Mouse (Mus musculus): ENCODE measurements around the gene Gm14308.
"Not testable (repeated sequence)": the region's sequence is repeated elsewhere in the genome, so short reads cannot be mapped to it uniquely, and the experiment has no call there.

Gene Gm14308

DNA sequence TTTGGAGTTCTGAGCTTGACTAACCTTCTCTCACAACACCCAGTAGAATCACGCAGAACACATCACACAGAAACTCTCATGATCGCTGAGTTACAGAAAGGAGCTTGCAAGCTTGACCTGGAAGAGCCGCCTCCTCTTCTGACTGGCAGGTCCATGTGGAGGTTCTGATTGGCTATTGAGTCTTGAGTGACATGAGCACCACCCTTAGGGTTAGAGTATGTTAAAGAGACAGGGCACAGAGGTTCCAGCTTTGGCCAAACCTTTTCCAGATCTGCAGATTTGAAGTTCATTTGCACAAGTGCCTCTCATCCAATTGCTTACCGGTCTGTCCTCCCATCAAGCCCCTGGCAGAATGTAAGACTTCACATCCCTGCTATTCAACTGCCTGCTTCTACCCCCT, at the start of gene Gm14308:
Gene Gm14308 (minus strand): TSS at position 101 of the 400 bp plus-strand sequence.
- DNase-seq (ENCODE audit: low read depth, low spot score): not testable (repeated sequence)

DNA sequence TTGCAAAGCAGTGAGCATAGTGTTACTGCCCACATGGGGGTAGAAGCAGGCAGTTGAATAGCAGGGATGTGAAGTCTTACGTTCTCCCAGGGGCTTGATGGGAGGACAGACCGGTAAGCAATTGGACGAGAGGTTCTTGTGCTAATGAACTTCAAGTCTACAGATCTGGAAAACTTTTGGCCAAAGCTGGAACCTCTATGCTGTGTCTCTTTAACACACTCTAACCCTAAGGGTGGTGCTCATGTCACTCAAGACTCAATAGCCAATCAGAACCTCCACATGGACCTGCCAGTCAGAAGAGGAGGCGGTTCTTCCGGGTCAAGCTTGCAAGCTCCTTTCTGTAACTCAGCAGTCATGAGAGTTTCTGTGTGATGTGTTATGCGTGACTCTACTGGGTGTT, 34.1 kb upstream of the Gm14308 start, which contains the start of gene Zfp973:
Gene Zfp973 (plus strand): TSS at position 301 of the 400 bp plus-strand sequence.
- DNase-seq (ENCODE audit: low read depth, low spot score): not testable (repeated sequence)
